Mouse (Mus musculus) neural tube, embryonic 12.5 days (tissue): ENCODE results near the gene 3300002I08Rik. TPM values are rescaled to one million over a fixed set of nuclear protein-coding genes. Genes with fewer than 3 reads are reported as not detected.
"Not testable (repeated sequence)": the region's sequence is repeated elsewhere in the genome, so short reads cannot be mapped to it uniquely, and the experiment has no call there.

Experiments used
- ATAC-seq: fragments of 200-750 bp; cut with Nextera tagmentation; 2 replicates; pipeline ENCODE4 v1.8.0; 2017; ENCODE audit warnings: low read depth, mild to moderate bottlenecking, moderate TSS enrichment, moderate library complexity; ENCODE audit not compliant: low FRiP score
- H3K27ac ChIP-seq: fragments of 300-500 bp; sonication (generic); 2 replicates; pipeline ENCODE4 v1.5.1; 2016
- H3K27me3 ChIP-seq: fragments of 300-500 bp; sonication (generic); replicated peaks from 2 replicates; pipeline ENCODE4 v1.6.1; 2016; ENCODE audit warnings: mild to moderate bottlenecking
- H3K36me3 ChIP-seq: fragments of 300-500 bp; sonication (generic); 2 replicates; pipeline ENCODE4 v1.6.1; 2016; ENCODE audit warnings: mild to moderate bottlenecking
- H3K4me1 ChIP-seq: fragments of 300-500 bp; sonication (generic); 2 replicates; pipeline ENCODE4 v1.6.1; 2016
- H3K4me2 ChIP-seq: fragments of 300-500 bp; sonication (generic); replicated peaks from 2 replicates; pipeline ENCODE4 v1.6.1; 2016; ENCODE audit warnings: mild to moderate bottlenecking
- H3K4me3 ChIP-seq: fragments of 300-500 bp; sonication (generic); 2 replicates; pipeline ENCODE4 v1.5.1; 2016
- H3K9ac ChIP-seq: fragments of 300-500 bp; sonication (generic); 2 replicates; pipeline ENCODE4 v1.6.1; 2016; ENCODE audit warnings: mild to moderate bottlenecking
- H3K9me3 ChIP-seq: fragments of 300-500 bp; sonication (generic); 2 replicates; pipeline ENCODE4 v1.6.1; 2016; ENCODE audit warnings: mild to moderate bottlenecking
- WGBS: fragments of 180-500 bp; shearing (Covaris S2); methylation state at CpG from one replicate; pipeline ENCODE4 v1.1.7; 2016; 5-methylcytosine and 5-hydroxymethylcytosine counted together
- polyA plus RNA-seq: library from polyadenylated mRNA; unstranded; fragments of >200 nt; fragmentation: Nextera tagmentation; extraction: Ambion mirVana; gene quantifications from 2 replicates; pipeline ENCODE4 v1.2.1, GENCODE M21; 2016

Gene 3300002I08Rik
- polyA plus RNA-seq: 11.9 and 13.7 TPM in 2 replicates

DNA sequence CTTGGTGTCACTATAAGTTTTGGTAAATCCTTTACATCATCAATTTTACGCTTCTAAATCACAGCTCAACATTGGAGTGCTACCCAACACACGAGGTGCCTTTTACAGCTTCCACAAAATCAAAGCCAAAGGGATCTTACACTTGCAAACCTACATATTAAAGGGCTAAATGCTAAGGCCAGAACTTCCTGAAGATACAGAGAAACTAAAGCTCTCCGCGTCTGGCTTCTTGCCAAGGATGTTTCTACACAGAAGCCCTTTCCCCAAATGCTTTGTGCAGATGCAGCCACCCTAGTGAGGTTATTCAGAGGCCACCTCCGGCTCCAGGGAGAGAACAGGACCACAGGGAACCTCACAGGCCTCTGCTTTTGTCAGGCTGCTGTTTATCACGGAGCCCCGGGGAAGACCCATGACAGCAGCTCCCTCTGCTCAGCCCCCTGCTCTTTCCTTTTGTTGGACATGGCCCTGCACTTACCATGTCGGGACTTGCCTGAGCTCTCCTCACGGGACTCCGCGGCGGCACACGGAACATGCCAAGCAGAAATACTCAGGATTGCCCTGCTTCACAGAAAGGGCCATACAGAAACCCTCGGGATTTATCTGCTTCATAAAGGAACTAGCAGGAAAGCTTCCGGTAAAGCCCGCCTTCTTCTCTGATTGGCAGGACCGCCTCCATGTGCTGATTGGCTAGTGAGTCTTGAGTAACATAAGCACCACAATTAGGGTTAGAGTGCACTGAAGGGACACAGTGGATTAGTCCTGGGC, at the start of gene 3300002I08Rik:
Gene 3300002I08Rik (minus strand): TSS at position 653 of the 765 bp plus-strand sequence.
- Histone ChIP-seq H3K9ac (peak within 1 kb of the TSS; percentile 74), H3K4me3 (peak within 1 kb of the TSS; percentile 55), H3K27ac (peak within 1 kb of the TSS; percentile 88), H3K4me2 (peak within 1 kb of the TSS; percentile 51)
- H3K9me3 ChIP-seq, H3K4me1 ChIP-seq, H3K36me3 ChIP-seq, H3K27me3 ChIP-seq: not testable (repeated sequence)
- WGBS: 4% methylated on average over 17 of the region's 17 CpGs
- peak; percentile 98 for ATAC-seq

DNA sequence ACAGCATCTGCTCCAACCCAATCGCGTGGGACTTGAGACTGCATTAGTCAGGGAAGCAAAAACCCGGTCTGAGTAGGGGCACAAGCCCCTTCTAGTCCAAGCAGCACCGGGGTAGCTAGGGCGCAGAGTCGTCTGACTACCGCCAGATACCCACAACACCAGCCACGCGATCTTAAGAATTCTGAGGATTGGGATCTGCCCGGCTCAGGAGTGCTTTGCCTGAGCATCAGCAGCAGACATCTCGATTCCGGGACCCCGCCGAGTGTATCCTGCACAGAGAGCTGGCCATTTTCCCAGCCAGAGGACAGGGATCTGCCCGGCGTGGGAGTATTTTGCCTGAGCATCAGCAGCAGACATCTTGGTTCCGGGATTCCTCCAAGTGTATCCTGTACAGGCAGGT, 49.6 kb upstream of the 3300002I08Rik start:
- H3K9ac ChIP-seq, H3K4me1 ChIP-seq, H3K4me2 ChIP-seq, H3K27me3 ChIP-seq, ATAC-seq, H3K4me3 ChIP-seq, H3K27ac ChIP-seq: not testable (repeated sequence)
- WGBS: 90% methylated on average over 17 of the region's 17 CpGs
- Histone ChIP-seq H3K9me3 (peaks cover 18% of the 10 kb centered on the region; the same call in 1 of the 2 replicates), H3K36me3 (peaks cover 20% of the 10 kb centered on the region)

DNA sequence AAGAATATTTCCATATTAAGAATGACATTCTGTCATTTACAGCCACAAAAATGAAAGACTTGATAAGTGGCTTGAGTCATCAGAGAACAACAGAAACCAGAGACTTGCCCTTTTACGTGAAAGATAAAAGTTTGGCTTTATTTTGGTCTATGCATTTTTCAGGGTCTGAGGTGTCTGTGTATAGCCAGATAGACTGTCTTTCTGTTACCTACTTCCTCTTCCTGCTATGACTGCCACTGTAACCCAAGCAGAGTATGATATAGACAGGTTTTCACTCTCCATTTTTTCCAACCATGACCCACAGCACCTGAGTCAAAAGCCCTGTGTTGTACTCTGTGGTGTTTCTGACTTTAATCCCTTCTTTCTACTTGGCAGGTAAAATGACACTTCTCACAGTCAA, 27.6 kb upstream of the 3300002I08Rik start:
- WGBS: 90% methylated on average over 1 of the region's 1 CpGs
- no peak overlapping the region for H3K4me2 ChIP-seq
- no peak overlapping the region for H3K9ac ChIP-seq
- H3K36me3 ChIP-seq: no peaks in the 10 kb centered on the region
- ATAC-seq: no peak
- H3K4me3 ChIP-seq: no peak overlapping the region
- H3K4me1 ChIP-seq: no peaks in the 10 kb centered on the region
- H3K9me3 ChIP-seq: 0 out of 2 replicates have a peak, but pooled peaks cover 2% of the 10 kb centered on the region
- no peaks in the 10 kb centered on the region for H3K27me3 ChIP-seq
- H3K27ac ChIP-seq: no peak overlapping the region

DNA sequence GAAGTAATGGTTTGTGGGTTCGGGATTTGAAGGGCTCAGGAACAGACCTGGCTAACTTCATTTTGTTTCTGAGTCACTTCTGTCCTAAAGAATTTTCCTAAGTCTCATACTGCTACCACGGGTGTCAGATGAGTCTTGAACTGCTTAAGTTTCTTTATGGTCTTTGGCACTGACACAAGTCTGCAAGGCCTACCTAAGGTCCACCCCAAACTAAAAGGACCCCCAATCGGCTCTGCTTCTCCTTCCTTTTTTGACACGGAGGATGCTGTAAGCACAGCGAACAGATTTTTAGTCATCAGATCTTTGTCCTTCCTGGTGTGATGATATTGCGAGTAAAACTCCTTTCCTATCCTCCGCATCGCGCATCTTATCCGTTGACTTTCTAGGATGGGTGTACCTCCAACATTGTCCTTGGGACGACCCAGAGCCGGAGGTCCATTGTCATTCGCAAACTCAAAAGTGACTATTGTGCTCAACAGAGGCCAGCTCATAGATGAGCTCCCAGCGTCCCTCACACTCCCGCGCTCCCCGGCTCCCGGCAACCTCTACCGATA, 23.1 kb upstream of the 3300002I08Rik start:
- not testable (repeated sequence) for H3K4me1 ChIP-seq, H3K4me2 ChIP-seq, H3K9me3 ChIP-seq, H3K4me3 ChIP-seq, H3K27ac ChIP-seq, H3K36me3 ChIP-seq, ATAC-seq, H3K9ac ChIP-seq, H3K27me3 ChIP-seq
- WGBS: 94% methylated on average over 19 of the region's 19 CpGs

DNA sequence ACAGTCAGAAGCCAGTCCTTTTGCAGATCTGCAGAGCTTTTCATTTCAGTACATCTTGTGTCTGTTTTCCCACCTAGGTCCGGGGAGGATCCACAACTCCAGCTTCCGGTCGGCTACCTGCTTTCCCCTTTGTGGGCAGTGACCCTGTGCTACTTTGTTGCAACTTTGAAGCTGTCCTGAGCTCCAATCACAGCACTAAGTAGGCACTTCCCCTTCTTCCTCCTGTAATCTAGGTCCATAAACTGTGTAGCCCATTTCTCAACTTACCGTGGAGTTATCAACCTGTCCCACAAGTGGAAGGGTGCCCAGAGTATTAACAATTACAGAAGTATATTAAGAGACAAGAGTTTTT, 289 bp upstream of the 3300002I08Rik start:
- WGBS: 6% methylated on average over 4 of the region's 4 CpGs

DNA sequence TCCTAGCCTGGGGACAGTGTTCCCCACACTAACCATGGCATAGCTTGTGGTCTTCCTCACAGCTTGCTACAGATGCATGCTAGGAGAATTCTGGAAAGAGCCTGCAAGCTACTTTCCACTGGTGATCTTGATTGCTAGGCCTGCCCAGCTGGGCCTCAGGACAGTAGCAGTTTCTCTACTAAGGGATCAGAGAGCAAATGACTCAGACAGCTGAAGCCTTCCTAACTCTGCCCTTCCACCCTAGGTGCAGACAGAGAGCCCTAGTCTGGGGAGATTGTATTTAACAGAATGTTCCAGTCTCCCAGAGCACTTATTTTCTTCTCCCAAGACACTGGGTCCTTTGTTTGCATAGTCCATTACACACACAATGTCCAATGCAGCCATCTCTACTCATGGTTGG, 5.4 kb downstream of the 3300002I08Rik start:
- ATAC-seq, H3K9ac ChIP-seq, H3K27me3 ChIP-seq, H3K4me3 ChIP-seq, H3K4me1 ChIP-seq, H3K36me3 ChIP-seq, H3K4me2 ChIP-seq, H3K9me3 ChIP-seq, H3K27ac ChIP-seq: not testable (repeated sequence)

More for the DNA sequence above, 289 bp upstream of the 3300002I08Rik start:
- no peaks in the 10 kb centered on the region for H3K4me1 ChIP-seq
- H3K9me3 ChIP-seq: 0 out of 2 replicates have a peak, but pooled peaks cover 3% of the 10 kb centered on the region
- H3K9ac ChIP-seq: peak overlapping the region; percentile 74; the same call in 1 of the 2 replicates
- H3K36me3 ChIP-seq: no peaks in the 10 kb centered on the region
- H3K4me2 ChIP-seq: peak overlapping the region; percentile 51
- H3K27me3 ChIP-seq: no peaks in the 10 kb centered on the region
- no peak for ATAC-seq
- peak overlapping the region; percentile 55 for H3K4me3 ChIP-seq
- peak overlapping the region; percentile 88; the same call in 1 of the 2 replicates for H3K27ac ChIP-seq

DNA sequence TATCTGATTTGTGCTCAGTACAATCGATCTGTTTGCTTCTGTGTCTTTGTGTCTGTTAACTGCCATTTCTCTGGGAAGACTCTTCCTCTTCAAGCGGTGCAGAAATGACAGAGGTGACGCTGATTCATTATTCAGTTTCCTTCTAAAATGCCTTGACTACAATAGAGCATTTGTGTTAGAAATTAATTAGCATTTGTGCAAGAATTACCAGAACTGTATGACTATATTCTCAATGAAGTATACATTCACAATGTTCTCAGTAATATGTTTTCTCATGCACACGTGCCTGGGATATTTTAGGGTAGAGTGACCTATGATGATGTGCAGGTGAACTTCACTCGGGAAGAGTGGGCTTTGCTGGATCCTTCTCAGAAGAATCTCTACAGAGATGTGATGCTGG, 39.2 kb downstream of the 3300002I08Rik start, which contains the start of gene Gm10130:
Gene Gm10130 (plus strand): TSS at position 301 of the 400 bp plus-strand sequence.
- no peak for ATAC-seq
- no peak within 1 kb of the TSS for H3K4me3 ChIP-seq
- peaks cover 40% of the 10 kb centered on the region for H3K9me3 ChIP-seq
- 94% methylated on average over 5 of the region's 5 CpGs for WGBS
- no peak within 1 kb of the TSS for H3K9ac ChIP-seq
- no peak within 1 kb of the TSS for H3K27ac ChIP-seq
- H3K27me3 ChIP-seq: no peaks in the 10 kb centered on the region
- H3K36me3 ChIP-seq: peaks cover 50% of the 10 kb centered on the region
- no peaks in the 10 kb centered on the region for H3K4me1 ChIP-seq
- no peak within 1 kb of the TSS for H3K4me2 ChIP-seq

DNA sequence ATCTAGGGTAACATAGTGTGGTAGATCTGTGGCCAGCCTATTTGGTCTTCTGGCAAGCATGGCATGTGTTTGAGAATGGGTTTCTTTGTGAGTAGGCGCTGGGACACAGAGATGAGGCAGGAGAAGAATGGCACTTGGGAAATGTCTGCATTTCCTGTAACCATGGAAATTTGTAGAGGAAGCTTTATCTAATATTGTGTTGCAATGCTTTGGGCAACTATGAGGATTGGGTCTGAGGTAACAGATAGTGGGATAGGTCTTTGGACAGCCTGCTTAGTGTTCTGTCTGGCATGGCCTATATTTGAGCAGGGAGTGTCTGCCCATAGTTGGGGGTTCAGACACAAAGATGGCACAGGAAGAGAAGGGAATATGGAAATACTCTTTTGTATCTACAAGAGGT, 43.6 kb downstream of the 3300002I08Rik start:
- ATAC-seq: no peak
- Histone ChIP-seq H3K4me1 (no peaks in the 10 kb centered on the region), H3K27ac (no peak overlapping the region), H3K4me3 (no peak overlapping the region), H3K4me2 (no peak overlapping the region), H3K27me3 (no peaks in the 10 kb centered on the region), H3K9ac (no peak overlapping the region), H3K9me3 (peaks cover 42% of the 10 kb centered on the region), H3K36me3 (peaks cover 46% of the 10 kb centered on the region)
- 97% methylated on average over 1 of the region's 1 CpGs for WGBS

DNA sequence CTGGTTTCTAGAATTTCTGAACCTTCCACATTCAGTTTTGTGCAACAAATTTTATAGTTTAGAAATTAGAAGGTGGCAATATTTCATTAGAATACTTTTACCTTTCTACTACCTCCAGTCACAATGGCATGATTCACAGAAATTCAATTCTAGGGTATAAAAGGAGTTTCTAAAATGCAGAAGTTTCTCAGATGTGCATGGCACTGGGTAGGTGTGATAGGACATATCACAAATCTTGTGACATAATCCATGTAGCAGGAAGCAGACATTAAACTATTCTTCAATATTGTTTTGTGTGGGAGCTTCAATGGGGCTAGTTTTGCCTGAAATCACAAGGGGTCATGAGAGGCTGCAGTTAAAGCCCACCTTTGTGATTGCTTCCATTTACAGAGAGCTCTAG, 46.4 kb downstream of the 3300002I08Rik start:
- Histone ChIP-seq H3K4me3 (no peak overlapping the region), H3K9ac (no peak overlapping the region), H3K9me3 (peaks cover 31% of the 10 kb centered on the region), H3K27ac (no peak overlapping the region), H3K27me3 (no peaks in the 10 kb centered on the region), H3K36me3 (peaks cover 31% of the 10 kb centered on the region), H3K4me2 (no peak overlapping the region), H3K4me1 (no peaks in the 10 kb centered on the region)
- no peak for ATAC-seq

DNA sequence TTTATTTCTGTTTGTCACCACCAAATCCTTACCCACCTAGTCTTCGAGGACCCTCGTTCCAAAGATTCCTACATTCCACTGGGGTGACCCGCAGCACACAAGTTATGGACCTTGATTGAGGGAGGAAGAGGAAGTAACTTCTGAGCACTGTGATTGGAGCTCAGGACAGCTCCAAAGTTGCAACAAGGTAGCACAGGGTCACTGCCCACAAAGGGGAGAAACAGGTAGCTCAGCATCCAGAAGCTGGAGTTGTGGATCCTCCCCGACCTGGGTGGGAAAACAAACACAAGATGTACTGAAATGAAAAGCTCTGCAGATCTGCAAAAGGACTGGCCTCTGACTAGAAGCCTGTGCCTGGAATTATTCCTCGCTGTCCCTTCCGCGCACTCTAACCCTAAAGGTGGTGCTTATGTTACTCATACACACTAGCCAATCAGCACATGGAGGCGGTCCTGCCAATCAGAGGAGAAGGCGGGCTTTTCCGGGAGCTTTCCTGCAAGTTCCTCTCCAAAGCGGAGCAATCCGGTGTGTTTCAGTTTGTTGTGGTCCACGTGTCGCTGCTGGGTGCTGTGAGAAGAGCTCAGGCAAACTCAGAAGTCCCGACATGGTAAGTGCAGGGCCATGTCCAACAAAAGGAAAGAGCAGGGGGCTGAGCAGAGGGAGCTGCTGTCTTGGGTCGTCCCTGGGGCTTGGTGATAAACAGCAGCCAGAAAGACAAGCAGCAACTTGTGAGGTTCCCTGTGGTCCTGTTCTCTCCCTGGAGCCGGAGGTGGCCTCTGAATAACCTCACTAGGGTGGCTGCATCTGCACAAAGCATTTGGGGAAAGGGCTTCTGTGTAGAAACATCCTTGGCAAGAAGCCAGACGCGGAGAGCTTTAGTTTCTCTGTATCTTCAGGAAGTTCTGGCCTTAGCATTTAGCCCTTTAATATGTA, 51.3 kb downstream of the 3300002I08Rik start:
- H3K4me1 ChIP-seq: not testable (repeated sequence)

DNA sequence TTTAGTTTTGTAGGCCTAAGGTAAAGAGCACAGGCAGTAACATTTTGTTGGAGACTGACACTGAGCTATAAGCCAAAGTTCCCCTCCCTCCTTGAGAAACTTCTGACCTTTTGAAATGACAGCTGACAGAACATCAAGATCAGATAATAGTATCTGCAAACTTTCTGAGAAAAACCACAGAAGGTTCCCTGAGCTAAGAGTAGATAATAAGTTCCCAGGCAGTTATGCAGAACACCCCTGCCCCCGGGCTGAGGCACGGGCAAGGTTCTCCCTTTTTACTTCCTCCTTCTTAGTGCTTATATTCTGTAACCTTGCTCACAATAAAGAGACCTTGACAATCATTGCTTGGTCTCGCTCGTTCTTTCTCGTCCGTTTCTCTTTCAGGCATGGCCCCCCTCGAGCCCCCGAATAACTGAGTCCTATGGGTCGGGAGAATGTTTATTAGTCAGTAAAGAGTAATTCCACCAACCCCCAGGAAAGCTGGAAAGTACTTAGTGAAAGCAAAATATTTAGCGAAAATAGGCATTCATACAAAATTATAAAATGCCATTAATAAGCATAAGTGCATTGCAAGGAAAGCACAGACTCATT, 55.3 kb downstream of the 3300002I08Rik start:
- Histone ChIP-seq H3K4me1 (peaks cover 2% of the 10 kb centered on the region; the same call in 1 of the 2 replicates), H3K4me3 (no peak overlapping the region), H3K27ac (no peak overlapping the region), H3K27me3 (no peaks in the 10 kb centered on the region), H3K9me3 (no peaks in the 10 kb centered on the region), H3K9ac (no peak overlapping the region), H3K36me3 (no peaks in the 10 kb centered on the region), H3K4me2 (no peak overlapping the region)
- no peak for ATAC-seq
- WGBS: 88% methylated on average over 10 of the region's 10 CpGs

More for the DNA sequence above, 51.3 kb downstream of the 3300002I08Rik start:
- not testable (repeated sequence) for H3K9me3 ChIP-seq, H3K27me3 ChIP-seq, H3K36me3 ChIP-seq, H3K27ac ChIP-seq
- 13% methylated on average over 19 of the region's 19 CpGs for WGBS
- Histone ChIP-seq H3K9ac (peak overlapping the region; percentile 54; the same call in 1 of the 2 replicates), H3K4me3 (peak overlapping the region; percentile 47), H3K4me2 (peak overlapping the region; percentile 59)
- ATAC-seq: peak; percentile 99

DNA sequence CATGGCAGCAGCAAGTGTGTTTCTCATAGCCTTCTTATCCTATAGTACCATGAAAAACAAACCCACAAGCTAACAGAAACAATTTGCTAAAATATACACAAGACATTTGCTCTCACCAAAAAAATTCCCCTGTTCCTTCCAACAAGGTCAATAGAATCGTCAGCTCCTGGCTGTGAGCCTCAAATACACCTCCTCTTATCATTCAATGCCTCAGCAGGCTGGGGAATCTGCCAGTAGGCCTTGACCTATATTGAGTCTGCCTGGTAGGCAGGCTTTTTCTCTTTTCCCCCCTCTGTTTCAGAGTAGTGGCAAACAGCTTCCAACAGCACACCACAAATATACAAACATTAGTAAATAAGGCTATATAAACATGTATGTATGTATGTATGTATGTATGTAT, 63.5 kb downstream of the 3300002I08Rik start:
- H3K9ac ChIP-seq: no peak overlapping the region
- H3K4me3 ChIP-seq: no peak overlapping the region
- H3K36me3 ChIP-seq: no peaks in the 10 kb centered on the region
- no peaks in the 10 kb centered on the region for H3K9me3 ChIP-seq
- no peak for ATAC-seq
- no peak overlapping the region for H3K4me2 ChIP-seq
- H3K4me1 ChIP-seq: no peaks in the 10 kb centered on the region
- 66% methylated on average over 1 of the region's 1 CpGs for whole genome bisulfite sequencing
- H3K27ac ChIP-seq: no peak overlapping the region
- H3K27me3 ChIP-seq: no peaks in the 10 kb centered on the region
